Mouse (Mus musculus) heart, embryonic 12.5 days (tissue): ENCODE data around the gene Spry2. TPM values are rescaled to one million over a fixed set of nuclear protein-coding genes. Genes with fewer than 3 reads are reported as not detected.
A peak's percentile ranks its signal among the peaks of the same experiment; 100 is the strongest.

ENCODE experiments used
- ATAC-seq: fragments of 200-750 bp; cut with Nextera tagmentation; 2 replicates; pipeline ENCODE4 v1.8.0; 2017; ENCODE audit warnings: moderate TSS enrichment, moderate library complexity; ENCODE audit not compliant: insufficient number of reproducible peaks, low FRiP score
- H3K27ac ChIP-seq: fragments of 300-500 bp; sonication (generic); 2 replicates; pipeline ENCODE4 v1.5.1; 2016; ENCODE audit warnings: mild to moderate bottlenecking, moderate library complexity; ENCODE audit not compliant: poor library complexity, severe bottlenecking
- H3K27me3 ChIP-seq: fragments of 300-500 bp; sonication (generic); replicated peaks from 2 replicates; pipeline ENCODE4 v1.6.1; 2016; ENCODE audit warnings: mild to moderate bottlenecking, moderate library complexity
- H3K36me3 ChIP-seq: fragments of 300-500 bp; sonication (generic); 2 replicates; pipeline ENCODE4 v1.6.1; 2016; ENCODE audit warnings: mild to moderate bottlenecking, moderate library complexity
- H3K4me1 ChIP-seq: fragments of 300-500 bp; sonication (generic); replicated peaks from 2 replicates; pipeline ENCODE4 v1.6.1; 2016; ENCODE audit warnings: mild to moderate bottlenecking
- H3K4me2 ChIP-seq: fragments of 300-500 bp; sonication (generic); 2 replicates; pipeline ENCODE4 v1.6.1; 2016; ENCODE audit warnings: mild to moderate bottlenecking, moderate library complexity
- H3K4me3 ChIP-seq: fragments of 300-500 bp; sonication (generic); 2 replicates; pipeline ENCODE4 v1.5.1; 2016; ENCODE audit warnings: mild to moderate bottlenecking
- H3K9ac ChIP-seq: fragments of 300-500 bp; sonication (generic); 2 replicates; pipeline ENCODE4 v1.6.1; 2016; ENCODE audit warnings: mild to moderate bottlenecking, moderate library complexity
- H3K9me3 ChIP-seq: fragments of 300-500 bp; sonication (generic); replicated peaks from 2 replicates; pipeline ENCODE4 v1.6.1; 2016; ENCODE audit warnings: mild to moderate bottlenecking, moderate library complexity
- WGBS: fragments of 180-500 bp; shearing (Covaris S2); methylation state at CpG from one replicate; pipeline ENCODE4 v1.1.7; 2016; 5-methylcytosine and 5-hydroxymethylcytosine counted together
- polyA plus RNA-seq: library from polyadenylated mRNA; unstranded; fragments of >200 nt; fragmentation: Nextera tagmentation; extraction: Ambion mirVana; gene quantifications from 2 replicates; pipeline ENCODE4 v1.2.1, GENCODE M21; 2016

The Spry2 gene
- polyA plus RNA-seq, 1 experiment from 2014 or later, result 61.1 TPM

DNA sequence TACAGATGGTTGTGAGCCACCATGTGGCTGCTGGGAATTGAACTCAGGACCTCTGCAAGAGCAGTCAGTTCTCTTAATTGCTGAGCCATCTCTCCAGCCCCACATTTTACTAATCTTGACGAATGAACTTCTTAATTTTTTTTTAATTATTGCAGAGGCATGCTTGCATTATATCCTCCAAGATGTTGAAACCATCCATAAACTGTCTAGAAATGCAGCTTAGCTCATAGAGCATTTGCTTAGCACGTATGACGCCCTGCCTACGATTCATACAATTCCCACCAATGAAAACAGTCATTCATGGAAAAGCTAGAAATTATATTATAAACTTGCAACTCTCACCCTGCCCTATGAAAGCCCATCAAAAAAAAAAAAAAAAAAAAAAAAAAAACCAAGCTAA, 8.9 kb upstream of the Spry2 start:
- Histone ChIP-seq H3K27ac (no peak overlapping the region), H3K9me3 (no peaks in the 10 kb centered on the region; the same call in 1 of the 2 replicates), H3K4me3 (no peak overlapping the region), H3K36me3 (no peaks in the 10 kb centered on the region), H3K4me1 (no peaks in the 10 kb centered on the region), H3K27me3 (no peaks in the 10 kb centered on the region), H3K9ac (no peak overlapping the region), H3K4me2 (no peak overlapping the region)
- ATAC-seq, result no peak
- 85% methylated on average over 4 of the region's 4 CpGs for WGBS

DNA sequence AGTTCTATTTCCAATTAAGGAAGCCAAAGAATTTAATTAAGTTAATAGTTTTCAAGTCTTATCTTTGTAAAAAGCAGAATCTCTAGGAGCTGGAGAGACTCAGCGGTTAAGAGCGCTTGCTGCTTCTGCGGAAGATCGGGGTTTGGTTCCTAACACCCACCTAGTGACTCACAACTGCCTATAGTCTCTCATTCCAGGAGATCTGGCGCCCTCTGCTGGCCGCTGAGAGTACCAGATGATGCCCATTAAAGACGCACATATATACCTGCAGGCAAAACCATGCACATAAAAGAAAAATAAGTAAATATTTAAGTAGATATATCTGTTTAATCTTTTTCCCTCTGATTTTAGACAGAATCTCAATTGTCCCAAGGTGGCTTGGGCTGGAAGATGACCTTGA, 6.2 kb upstream of the Spry2 start:
- no peak overlapping the region for H3K4me2 ChIP-seq
- H3K4me3 ChIP-seq, result no peak overlapping the region
- ATAC-seq, result no peak
- H3K9me3 ChIP-seq, result no peaks in the 10 kb centered on the region; the same call in 1 of the 2 replicates
- H3K36me3 ChIP-seq, result no peaks in the 10 kb centered on the region
- no peaks in the 10 kb centered on the region for H3K27me3 ChIP-seq
- 84% methylated on average over 7 of the region's 7 CpGs for WGBS
- H3K27ac ChIP-seq, result no peak overlapping the region
- H3K4me1 ChIP-seq, result peaks cover 3% of the 10 kb centered on the region
- no peak overlapping the region for H3K9ac ChIP-seq

DNA sequence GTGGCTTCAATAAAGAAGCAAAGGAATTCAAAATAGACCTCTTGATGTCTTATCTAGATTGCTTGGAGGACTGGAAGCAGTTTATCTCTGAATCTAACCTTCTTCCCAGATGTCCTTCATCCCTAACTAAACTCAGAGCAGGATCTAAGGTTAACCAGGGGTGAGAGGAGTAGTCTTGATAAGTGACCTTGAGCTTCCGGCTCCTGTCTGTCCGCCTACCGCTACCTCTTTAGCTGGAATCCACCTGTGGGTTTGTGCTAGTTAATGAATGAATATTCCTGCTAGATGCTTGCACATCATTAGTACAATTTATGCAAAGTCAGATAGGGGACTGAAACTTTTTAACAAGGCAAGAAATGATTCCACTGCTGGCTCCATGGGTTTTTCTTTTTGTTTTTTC, 4.2 kb upstream of the Spry2 start:
- no peak for ATAC-seq
- no peak overlapping the region for H3K4me3 ChIP-seq
- no peaks in the 10 kb centered on the region for H3K27me3 ChIP-seq
- 73% methylated on average over 3 of the region's 3 CpGs for WGBS
- peaks cover 3% of the 10 kb centered on the region for H3K4me1 ChIP-seq
- H3K27ac ChIP-seq, result no peak overlapping the region
- no peaks in the 10 kb centered on the region for H3K36me3 ChIP-seq
- no peak overlapping the region for H3K4me2 ChIP-seq
- H3K9ac ChIP-seq, result no peak overlapping the region
- no peaks in the 10 kb centered on the region; the same call in 1 of the 2 replicates for H3K9me3 ChIP-seq

DNA sequence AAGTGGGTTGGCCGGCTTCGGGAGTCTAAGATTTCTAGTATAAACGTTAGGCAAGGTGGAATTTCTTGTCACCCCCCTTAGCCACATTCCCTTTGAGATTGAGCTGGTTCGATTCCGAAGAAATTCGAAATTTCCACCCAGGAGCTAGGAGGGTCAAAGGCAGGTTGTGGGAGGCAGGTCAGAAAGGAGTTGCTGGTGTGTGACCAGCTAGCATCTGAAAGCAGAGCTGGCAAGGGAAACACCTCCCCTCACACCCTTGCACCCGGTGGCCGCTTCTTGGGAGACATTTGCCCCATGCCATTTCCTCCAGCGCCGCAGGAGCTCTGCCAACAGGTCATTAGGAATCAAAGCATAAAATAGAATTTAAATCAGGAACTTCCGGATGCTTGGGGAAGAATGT, 2.5 kb upstream of the Spry2 start:
- peak overlapping the region; percentile 78 for H3K4me2 ChIP-seq
- no peaks in the 10 kb centered on the region; the same call in 1 of the 2 replicates for H3K9me3 ChIP-seq
- WGBS, result 4% methylated on average over 11 of the region's 11 CpGs
- ATAC-seq, result no peak
- peak overlapping the region; percentile 99 for H3K4me3 ChIP-seq
- no peaks in the 10 kb centered on the region for H3K27me3 ChIP-seq
- peaks cover 3% of the 10 kb centered on the region for H3K4me1 ChIP-seq
- peak overlapping the region; percentile 100 for H3K27ac ChIP-seq
- H3K36me3 ChIP-seq, result no peaks in the 10 kb centered on the region
- H3K9ac ChIP-seq, result peak overlapping the region; percentile 100

DNA sequence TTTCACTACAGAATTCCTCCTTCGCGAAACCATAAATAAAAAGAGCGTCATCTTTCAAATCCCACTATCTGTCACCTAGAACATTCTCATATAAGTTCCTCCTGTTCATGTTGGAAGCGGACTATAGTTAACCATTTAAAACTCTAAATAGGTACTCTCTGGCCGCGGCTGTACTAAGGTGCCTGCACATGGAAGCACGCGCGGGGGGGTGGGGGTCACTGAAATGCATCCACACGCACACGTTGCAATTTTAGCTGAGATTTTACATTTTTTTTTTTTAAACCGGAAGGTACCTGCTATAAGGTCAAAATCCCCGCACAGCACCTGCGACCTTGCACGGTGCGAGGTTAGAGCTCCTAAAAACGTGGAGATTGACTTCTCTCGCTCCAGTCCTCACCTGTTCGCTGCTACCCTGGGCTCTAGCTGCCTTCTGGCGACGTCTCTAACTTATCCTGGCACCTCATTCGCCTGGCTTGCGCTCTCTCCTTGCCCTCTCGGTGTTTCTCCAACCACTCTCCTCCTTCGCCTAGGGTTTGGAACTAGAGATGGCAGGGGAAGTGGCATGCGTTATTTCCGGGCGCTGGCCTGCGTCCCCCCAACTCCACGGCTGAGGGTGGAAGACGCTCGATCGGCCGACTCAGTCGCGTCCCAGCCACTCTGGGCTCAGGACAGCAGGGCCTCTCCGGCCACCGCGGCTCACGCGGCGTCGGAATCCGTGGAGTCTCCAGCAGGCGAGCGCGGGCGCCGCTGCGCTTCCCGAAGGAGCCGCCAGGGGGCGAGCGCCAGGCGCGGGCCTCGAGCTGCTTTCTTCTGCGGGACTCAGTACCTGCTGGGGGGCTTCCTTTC, 1.9 kb upstream of the Spry2 start:
- H3K9ac ChIP-seq, result peak overlapping the region; percentile 100
- peak overlapping the region; percentile 99 for H3K4me3 ChIP-seq
- H3K36me3 ChIP-seq, result peaks cover under 1% of the 10 kb centered on the region; the same call in 1 of the 2 replicates
- peak overlapping the region; percentile 100 for H3K27ac ChIP-seq
- peak overlapping the region; percentile 78 for H3K4me2 ChIP-seq
- peak; percentile 10; the same call in 1 of the 2 replicates for ATAC-seq
- H3K27me3 ChIP-seq, result no peaks in the 10 kb centered on the region
- under 1% methylated on average over 58 of the region's 58 CpGs for WGBS
- H3K4me1 ChIP-seq, result peaks cover 3% of the 10 kb centered on the region
- H3K9me3 ChIP-seq, result no peaks in the 10 kb centered on the region; the same call in 1 of the 2 replicates

DNA sequence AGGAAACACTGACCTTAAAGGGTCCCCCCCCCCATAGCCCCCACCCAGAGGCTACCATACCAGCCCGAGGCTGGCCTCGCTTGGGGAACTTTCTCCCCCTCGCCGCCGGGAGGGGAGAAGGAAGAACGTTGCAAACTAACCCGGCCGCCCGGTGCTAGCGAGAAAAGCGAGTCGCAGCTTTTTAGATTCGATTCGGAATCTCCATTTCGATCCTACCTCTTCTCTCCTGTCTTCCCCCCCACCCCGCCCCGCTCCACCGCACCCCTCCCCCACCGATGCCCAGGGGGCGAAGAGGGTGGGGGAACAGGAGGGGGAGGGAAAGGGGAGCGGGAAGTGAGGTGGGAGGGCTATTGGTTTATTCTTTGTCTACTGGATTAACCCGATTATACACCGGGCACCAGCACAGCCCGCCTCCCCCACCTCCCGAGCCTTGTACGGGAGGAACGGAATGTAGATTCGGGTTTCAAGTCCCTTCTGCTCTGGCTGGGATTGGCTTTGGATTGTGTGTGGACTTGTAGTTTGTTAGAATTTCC, 1.0 kb upstream of the Spry2 start:
- Histone ChIP-seq H3K4me3 (peak overlapping the region; percentile 99), H3K9ac (peak overlapping the region; percentile 100), H3K4me1 (peaks cover 12% of the 10 kb centered on the region), H3K27me3 (no peaks in the 10 kb centered on the region), H3K9me3 (no peaks in the 10 kb centered on the region; the same call in 1 of the 2 replicates), H3K36me3 (peaks cover 9% of the 10 kb centered on the region), H3K4me2 (peak overlapping the region; percentile 78), H3K27ac (peak overlapping the region; percentile 100)
- WGBS, result 0% methylated on average over 27 of the region's 28 CpGs
- ATAC-seq, result peak; percentile 34

DNA sequence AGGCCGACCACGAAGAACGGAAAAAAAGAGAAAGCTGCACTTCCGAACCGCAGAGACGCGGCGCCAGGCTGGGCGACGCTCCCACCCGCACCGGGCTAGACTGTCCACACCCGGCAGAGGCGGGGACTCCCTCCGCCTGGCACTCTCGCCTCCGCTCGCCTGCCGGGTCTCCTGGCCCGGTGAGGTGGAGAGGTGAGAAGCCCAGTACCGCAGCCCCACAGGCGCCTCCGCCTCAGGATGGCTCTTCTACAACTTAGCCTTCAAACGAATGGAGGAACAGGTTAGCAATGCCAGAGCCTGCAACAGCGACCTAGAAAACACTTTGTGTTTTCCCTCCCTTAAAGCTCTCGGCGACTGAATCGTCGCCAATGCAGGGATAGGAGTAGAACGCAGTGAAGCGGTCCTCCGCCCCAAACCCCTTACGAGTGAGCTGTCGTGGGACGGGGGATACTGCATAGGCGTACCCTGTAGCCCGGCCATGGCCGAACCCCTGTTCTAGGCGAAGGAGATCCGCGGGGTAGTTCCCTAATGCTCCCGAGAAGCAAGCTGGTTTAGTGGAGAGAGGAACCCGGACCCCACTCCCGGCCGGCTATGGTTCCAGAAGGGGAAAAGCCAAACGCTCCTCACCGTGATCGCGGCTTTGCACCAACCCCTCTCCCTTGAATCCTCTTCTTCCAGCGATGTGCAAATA, 513 bp downstream of the Spry2 start:
- no peaks in the 10 kb centered on the region for H3K9me3 ChIP-seq
- H3K27ac ChIP-seq, result peak overlapping the region; percentile 100
- no peaks in the 10 kb centered on the region for H3K27me3 ChIP-seq
- H3K4me2 ChIP-seq, result peak overlapping the region; percentile 78
- WGBS, result under 1% methylated on average over 50 of the region's 50 CpGs
- no peak for ATAC-seq
- peak overlapping the region; percentile 100 for H3K9ac ChIP-seq
- H3K36me3 ChIP-seq, result peaks cover 14% of the 10 kb centered on the region
- peaks cover 19% of the 10 kb centered on the region for H3K4me1 ChIP-seq
- H3K4me3 ChIP-seq, result peak overlapping the region; percentile 99

DNA sequence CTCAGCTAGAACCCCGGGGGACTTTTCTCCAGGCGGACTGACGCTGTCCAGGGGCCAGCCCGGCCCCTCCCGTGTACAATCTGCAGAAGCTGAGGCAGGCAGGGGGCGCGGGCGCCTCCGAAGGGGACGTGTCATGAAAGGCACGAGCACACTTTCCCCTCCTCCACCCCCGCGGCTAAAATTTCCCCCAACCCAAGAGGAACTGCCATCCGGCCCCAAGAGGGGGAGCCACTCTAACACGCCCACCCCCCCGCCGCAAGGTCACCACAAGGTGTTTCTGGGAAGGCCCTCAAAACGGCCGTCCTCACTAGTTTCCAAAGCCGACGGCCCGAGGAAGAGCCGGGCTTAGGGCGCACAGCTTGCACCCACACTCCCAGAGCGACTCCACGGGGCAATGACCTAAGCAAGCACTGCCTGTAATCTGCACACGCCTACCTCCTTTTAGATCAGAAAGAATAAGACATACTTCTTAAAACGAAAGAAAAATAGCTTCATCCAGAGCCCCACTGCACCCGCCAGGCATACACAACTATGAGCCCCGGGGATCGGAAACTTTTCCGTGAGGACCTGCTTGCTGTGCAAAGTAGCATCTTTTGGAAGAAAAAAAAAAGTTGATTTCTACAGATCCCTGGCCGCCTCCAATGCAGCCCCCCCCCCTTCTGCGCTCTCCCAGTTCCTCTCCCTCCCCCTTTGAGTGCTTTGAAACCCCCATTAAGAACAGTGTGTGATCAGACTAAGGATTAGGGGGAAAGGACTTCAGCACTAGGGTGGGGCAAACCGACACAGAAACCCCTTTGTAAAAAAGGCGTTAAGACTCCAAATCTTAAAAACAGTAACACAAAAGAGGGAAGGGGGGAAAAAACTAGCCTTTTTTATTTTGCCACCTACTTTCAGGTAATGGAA, 1.4 kb downstream of the Spry2 start:
- H3K4me1 ChIP-seq, result peaks cover 28% of the 10 kb centered on the region
- peak overlapping the region; percentile 100 for H3K27ac ChIP-seq
- ATAC-seq, result peak; percentile 23
- WGBS, result under 1% methylated on average over 36 of the region's 36 CpGs
- peaks cover 14% of the 10 kb centered on the region for H3K36me3 ChIP-seq
- H3K27me3 ChIP-seq, result no peaks in the 10 kb centered on the region
- peak overlapping the region; percentile 99 for H3K4me3 ChIP-seq
- peak overlapping the region; percentile 100 for H3K9ac ChIP-seq
- H3K9me3 ChIP-seq, result no peaks in the 10 kb centered on the region
- peak overlapping the region; percentile 78 for H3K4me2 ChIP-seq

DNA sequence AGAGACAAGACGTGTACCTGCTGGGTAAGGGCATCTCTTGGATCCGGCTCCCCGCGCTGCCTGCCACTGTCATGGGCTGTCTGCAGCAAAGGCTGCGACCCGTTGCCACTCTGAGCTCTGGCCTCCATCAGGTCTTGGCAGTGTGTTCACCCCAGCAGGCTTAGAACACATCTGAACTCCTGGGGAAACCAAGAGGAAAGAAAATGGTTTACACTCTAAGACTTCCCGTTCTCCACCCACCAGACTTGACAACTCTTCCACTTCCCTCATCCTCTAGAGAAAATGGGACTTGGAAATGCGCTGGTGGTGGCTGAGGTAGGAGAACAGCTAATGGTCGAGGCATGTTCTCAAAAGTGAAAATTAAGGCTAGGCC, 3.0 kb downstream of the Spry2 start:
- H3K27me3 ChIP-seq, result no peaks in the 10 kb centered on the region
- ATAC-seq, result no peak
- peak overlapping the region; percentile 99 for H3K4me3 ChIP-seq
- peak overlapping the region; percentile 91 for H3K4me2 ChIP-seq
- H3K4me1 ChIP-seq, result peaks cover 25% of the 10 kb centered on the region
- H3K36me3 ChIP-seq, result peaks cover 20% of the 10 kb centered on the region
- WGBS, result 20% methylated on average over 9 of the region's 9 CpGs
- H3K9me3 ChIP-seq, result no peaks in the 10 kb centered on the region
- peak overlapping the region; percentile 90 for H3K9ac ChIP-seq
- peak overlapping the region; percentile 82 for H3K27ac ChIP-seq

DNA sequence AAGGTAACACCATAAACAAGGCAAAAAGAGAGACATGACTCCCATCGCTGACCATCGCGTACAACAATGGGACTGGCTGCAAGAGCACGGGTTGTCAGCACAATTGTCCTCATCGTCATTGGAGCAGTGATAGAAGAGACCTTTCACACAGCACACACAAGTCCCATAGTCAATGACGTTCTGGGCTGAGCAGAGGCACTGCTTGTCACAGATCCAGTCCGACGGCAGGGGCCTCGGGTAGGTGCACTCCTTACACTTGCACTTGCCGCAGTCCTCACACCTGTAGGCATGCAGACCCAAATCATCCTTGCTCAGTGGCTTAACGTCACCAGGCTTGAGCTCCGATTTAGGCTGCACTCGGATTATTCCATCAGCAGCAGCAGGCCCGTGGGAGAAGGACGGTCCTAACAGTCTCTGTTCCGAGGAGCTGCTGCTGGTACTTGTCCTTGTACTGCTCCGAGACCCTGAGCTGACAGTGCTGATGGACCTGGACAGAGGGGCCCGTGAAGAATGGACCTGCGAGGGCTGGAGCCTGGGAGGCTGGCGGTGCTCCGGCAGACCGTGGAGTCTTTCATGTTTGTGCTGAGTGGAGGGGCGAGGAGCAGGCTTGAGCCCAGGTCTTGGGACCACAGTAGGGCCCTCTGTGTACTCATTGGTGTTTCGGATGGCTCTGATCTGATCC, 3.5 kb downstream of the Spry2 start:
- no peaks in the 10 kb centered on the region for H3K9me3 ChIP-seq
- H3K4me2 ChIP-seq, result peak overlapping the region; percentile 91
- peak overlapping the region; percentile 99 for H3K4me3 ChIP-seq
- no peak for ATAC-seq
- H3K27me3 ChIP-seq, result no peaks in the 10 kb centered on the region
- peaks cover 25% of the 10 kb centered on the region for H3K4me1 ChIP-seq
- WGBS, result 31% methylated on average over 24 of the region's 24 CpGs
- H3K9ac ChIP-seq, result peak overlapping the region; percentile 90
- peaks cover 20% of the 10 kb centered on the region for H3K36me3 ChIP-seq
- peak overlapping the region; percentile 82 for H3K27ac ChIP-seq
